Mouse (Mus musculus): ENCODE results near the gene Tmcc1. TPM values are rescaled to one million over a fixed set of nuclear protein-coding genes. Genes with fewer than 3 reads are reported as not detected.
A peak's percentile ranks its signal among the peaks of the same experiment; 100 is the strongest.
"Not testable (repeated sequence)": the region's sequence is repeated elsewhere in the genome, so short reads cannot be mapped to it uniquely, and the experiment has no call there.

Gene Tmcc1
- total RNA-seq, 2 experiments from 2014 or later = 79.8 to 99.8 TPM

DNA sequence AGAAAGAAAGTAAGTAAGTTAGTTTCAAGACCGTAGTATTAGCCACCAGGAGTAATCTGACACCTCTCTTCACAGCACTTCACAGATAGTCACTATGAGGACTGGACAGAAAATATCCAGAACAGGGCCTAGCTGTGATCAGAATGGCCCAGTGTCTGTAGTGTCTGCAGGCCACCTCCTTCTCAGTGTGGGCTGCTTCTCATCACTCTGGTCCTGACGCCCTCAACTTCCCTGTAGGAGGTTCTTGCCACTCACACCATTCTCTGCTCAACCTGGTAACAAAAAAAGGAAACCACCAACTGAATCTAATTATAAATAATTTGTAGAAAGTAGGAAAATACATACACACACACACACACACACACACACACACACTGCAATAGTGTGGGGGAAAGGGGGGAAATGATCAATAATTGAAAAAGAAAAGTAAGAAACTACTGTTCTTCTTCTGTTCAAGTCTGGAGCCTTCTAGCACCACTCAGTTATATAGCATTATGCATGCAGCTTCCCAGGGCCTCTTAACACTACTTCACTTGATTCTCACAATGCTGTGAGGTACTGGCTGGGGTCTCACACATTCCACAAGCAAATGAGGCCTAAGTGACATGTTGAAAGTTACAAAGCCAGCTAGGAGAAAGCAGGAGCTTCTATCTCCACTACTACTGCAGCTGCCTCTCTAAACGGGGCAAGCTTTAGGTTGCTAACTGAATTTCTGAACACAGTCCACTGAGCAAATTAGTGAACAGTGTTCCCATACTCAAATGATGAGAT, 38.2 kb downstream of the Tmcc1 start:
- ATAC-seq (ENCODE audit: poor library complexity, severe bottlenecking) = no peak

DNA sequence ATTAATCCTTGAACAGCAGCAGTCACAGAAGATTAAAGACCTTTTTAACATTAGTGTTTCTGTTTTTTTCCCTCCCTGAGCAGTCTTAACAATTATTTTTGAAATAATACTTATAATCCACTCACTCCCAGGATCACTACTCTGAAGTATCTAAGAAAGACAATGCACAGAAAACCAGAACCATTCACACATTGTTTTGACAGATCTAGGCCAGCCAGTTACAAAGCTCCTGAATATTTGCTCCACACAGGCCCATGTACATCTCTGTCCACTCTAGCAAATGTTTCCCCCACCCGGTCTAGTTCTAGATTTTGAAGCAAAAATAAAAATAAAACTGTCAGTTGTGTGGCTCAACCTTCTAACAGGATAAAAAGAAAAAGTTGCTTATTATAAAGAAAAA, 45.9 kb downstream of the Tmcc1 start:
- ATAC-seq (ENCODE audit: poor library complexity, severe bottlenecking) = no peak

- no peak for ATAC-seq (ENCODE audit: poor library complexity, severe bottlenecking)
Measured at GRCm38 (mm10) chr6:116141696-116142095, 51.6 kb downstream of the Tmcc1 start.

DNA sequence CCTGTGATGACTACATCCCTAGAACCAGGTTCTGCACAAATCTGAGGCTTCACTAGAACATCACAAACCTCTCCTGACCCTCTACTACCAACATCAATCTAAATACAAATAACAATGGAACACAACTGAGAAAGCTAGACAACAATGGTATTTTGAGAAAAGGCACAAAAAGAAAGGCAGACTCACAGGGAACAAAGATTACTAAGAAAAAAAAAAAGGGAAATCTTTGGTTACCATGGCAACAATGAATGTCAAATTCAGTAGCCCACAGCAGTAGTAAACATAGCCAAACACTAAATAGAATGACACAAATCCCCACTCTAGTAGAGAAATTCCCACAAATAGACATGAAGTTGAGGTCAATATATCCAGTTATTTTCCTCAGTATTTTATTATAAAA, 52.5 kb downstream of the Tmcc1 start:
- ATAC-seq (ENCODE audit: poor library complexity, severe bottlenecking) = no peak

GRCm38 (mm10) chr6:116139143-116139856, 54.0 kb downstream of the Tmcc1 start:
- ATAC-seq (ENCODE audit: poor library complexity, severe bottlenecking) = no peak

DNA sequence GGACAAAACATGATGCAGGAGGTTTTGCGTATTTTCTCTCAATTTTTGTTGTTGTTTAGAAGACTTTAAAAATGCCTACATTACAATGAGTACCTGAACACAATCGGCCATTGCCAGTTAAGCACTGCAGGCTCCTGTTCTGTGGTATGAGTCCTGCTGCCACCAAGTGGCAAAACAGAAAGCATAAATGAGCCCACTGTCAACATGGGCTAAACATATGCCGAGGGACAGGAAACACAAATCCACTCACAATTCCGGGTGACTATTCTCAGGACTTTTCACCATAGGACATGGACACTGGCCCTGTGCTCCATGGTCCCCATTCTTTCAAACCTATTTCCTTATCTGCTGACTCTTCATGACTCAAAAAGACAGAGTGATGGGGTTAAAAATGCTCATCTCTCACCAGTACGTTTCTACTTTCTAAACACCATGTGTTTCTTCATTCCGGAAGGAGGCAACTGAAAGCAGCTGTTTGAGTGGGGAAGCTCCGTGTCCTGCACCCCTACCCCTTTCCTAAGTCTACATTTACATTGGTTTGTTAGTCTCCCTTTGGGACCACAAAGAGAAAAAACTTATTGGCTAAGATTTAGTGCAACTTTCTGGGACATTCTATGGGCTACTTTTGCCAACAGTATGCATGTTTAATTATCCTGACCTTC, 57.2 kb downstream of the Tmcc1 start:
- ATAC-seq (ENCODE audit: poor library complexity, severe bottlenecking) = peak; percentile 77

- ATAC-seq (ENCODE audit: poor library complexity, severe bottlenecking) = peak; percentile 73
Measured at GRCm38 (mm10) chr6:116133756-116134155, 59.5 kb downstream of the Tmcc1 start.

- ATAC-seq (ENCODE audit: poor library complexity, severe bottlenecking) = peak; percentile 68
Measured at GRCm38 (mm10) chr6:116131771-116132170, 61.5 kb downstream of the Tmcc1 start.

DNA sequence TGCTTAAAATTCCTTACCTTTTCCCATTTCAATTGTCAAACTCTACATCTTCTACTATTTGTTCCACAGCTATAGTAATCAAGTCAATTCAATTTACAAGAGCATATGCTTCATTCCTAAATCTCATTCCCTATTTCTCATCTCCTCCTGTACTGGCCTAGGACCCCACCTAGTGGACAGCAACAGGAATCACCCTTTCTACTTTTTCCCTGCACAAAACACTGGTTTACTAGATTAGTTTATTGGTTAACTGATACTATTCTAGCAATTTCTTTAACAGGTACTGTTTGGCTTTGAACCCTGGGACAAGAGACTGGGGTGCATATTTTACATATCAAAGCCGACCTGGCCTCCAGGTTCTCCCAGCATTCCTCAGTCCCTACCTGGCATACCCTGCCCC, 64.6 kb downstream of the Tmcc1 start:
- ATAC-seq (ENCODE audit: poor library complexity, severe bottlenecking) = 0 out of 2 replicates have a peak, but pooled peaks have one; percentile 45

- ATAC-seq (ENCODE audit: poor library complexity, severe bottlenecking) = no peak
Measured at GRCm38 (mm10) chr6:116127918-116128443, 65.3 kb downstream of the Tmcc1 start.

GRCm38 (mm10) chr6:116126577-116126976, 66.7 kb downstream of the Tmcc1 start:
- no peak for ATAC-seq (ENCODE audit: poor library complexity, severe bottlenecking)

GRCm38 (mm10) chr6:116122881-116123280, 70.4 kb downstream of the Tmcc1 start:
- peak; percentile 56 for ATAC-seq (ENCODE audit: poor library complexity, severe bottlenecking)

GRCm38 (mm10) chr6:116119669-116120068, 73.6 kb downstream of the Tmcc1 start:
- ATAC-seq (ENCODE audit: poor library complexity, severe bottlenecking) = no peak

DNA sequence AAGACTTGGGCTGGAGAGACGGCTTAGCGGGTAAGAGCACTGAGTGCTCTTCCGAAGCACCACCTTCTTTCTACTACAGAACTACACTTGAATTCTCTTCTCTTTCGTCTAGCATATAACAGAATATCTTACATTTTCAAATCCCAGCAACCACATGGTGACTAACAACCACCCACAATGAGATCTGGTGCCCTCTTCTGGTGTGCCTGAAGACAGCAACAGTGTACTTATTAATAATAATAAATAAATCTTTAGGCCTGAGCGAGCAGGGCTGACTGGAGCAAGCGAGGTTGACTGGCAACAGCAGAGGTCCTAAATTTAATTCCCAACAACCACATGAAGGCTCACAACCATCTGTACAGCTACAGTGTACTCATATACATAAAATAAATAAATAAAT, 76.7 kb downstream of the Tmcc1 start:
- not testable (repeated sequence) for ATAC-seq (ENCODE audit: poor library complexity, severe bottlenecking)

- no peak for ATAC-seq (ENCODE audit: poor library complexity, severe bottlenecking)
Measured at GRCm38 (mm10) chr6:116110588-116110987, 82.7 kb downstream of the Tmcc1 start.

GRCm38 (mm10) chr6:116107471-116108358, 85.6 kb downstream of the Tmcc1 start:
- ATAC-seq (ENCODE audit: poor library complexity, severe bottlenecking) = peak; percentile 74

DNA sequence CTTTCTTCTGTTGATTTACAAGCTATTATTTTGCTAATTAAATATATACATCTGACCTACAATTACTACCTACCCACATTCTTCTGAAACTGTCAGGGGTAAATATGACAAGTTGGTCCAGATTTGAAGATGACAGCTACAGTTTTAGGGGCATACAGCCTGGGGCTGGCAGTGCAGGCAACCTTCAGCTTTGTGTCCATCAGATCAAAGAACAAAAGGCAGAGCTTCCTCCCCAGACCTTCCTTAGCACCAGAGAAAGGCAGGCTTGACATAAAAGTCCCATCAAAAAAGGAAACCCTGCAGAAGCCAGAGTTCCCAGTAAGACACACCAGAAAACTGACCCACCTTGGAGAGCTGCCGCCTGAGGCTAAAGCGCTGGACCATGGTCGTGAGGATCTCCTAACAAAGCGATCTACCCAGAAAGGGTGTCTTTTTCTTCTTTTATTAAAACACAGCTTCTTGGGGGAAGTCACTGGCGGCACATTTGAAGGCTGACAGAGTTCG, 86.3 kb downstream of the Tmcc1 start:
- ATAC-seq (ENCODE audit: poor library complexity, severe bottlenecking) = no peak

DNA sequence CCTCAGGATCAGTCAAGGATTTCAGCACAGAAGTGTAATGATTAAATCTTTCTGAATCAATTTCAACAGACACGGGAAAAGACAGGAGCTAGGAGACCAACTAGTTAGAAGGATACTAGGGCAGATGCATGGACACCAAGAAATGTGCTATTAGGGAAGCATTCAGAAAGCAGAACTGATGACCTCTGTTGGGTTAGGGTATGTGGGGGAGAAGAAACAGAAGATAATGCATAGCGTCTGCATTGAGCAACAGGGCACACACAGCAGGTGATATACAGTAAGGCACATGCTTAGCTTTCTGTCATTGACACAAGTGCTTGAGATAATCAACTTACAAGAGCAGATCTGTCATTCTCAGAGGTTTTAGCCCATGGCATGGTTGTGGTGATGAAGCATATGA, 95.7 kb downstream of the Tmcc1 start:
- ATAC-seq (ENCODE audit: poor library complexity, severe bottlenecking) = peak; percentile 69

DNA sequence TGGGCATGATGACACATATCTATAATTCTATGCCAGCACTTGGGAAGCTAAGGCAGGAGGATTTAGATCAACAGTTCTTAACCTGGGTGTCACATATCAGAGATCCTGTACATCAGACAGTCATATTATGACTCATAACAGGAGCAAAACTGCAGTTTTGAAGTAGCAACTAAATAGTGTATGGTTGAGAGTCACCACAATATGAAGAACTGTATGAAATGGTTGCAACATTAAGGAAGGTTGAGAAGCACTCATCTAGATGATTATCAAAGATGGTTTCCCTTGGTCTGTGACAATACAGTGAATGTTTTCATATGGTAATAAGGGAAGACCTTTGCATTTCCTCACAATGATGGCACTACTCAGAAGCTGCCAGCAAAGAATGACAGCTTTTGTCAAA, 103.9 kb downstream of the Tmcc1 start:
- ATAC-seq (ENCODE audit: poor library complexity, severe bottlenecking) = no peak

DNA sequence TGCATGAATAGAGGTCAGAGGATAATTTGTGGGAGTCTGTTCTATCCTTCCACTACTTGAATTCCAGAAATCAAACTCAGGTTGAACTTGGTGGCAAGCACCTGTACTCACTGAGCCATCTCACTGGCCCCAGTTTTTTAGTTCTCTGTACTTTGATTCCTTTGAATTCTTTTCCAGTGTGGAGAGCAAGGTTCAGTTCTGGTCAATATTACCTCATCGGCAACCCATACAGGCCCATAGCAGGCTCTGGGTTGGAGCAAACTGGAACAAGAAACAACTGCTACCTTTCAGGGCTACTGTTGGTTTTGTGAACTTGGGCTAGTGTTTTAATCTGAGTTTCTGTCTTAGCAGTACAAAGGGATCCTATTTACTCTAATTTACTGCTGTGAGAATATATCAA, 107.2 kb downstream of the Tmcc1 start:
- no peak for ATAC-seq (ENCODE audit: poor library complexity, severe bottlenecking)

All from megakaryocyte, adult 5-6 weeks (primary cell).